Mouse (Mus musculus) stomach, postnatal 0 days (tissue): ENCODE measurements around the gene Thbs4. TPM values are rescaled to one million over a fixed set of nuclear protein-coding genes. Genes with fewer than 3 reads are reported as not detected.

Experiments
- ATAC-seq: fragments of 200-750 bp; cut with Nextera tagmentation; 2 replicates; pipeline ENCODE4 v1.8.0; 2017; ENCODE audit not compliant: low FRiP score, low TSS enrichment
- DNase-seq: peaks from one replicate; pipeline ENCODE4 v3.0.0-alpha.2; 2016; ENCODE audit warnings: low spot score
- H3K27ac ChIP-seq: fragments of 300-500 bp; sonication (generic); replicated peaks from 2 replicates; pipeline ENCODE4 v1.5.1; 2014; ENCODE audit warnings: mild to moderate bottlenecking, control low read depth
- H3K27me3 ChIP-seq: fragments of 300-500 bp; sonication (generic); 2 replicates; pipeline ENCODE4 v1.6.1; 2014; ENCODE audit warnings: low read length; ENCODE audit not compliant: control insufficient read depth, insufficient read depth
- H3K36me3 ChIP-seq: fragments of 300-500 bp; sonication (generic); 2 replicates; pipeline ENCODE4 v1.6.1; 2014; ENCODE audit warnings: low read length, mixed read lengths; ENCODE audit not compliant: control insufficient read depth, insufficient read depth
- H3K4me1 ChIP-seq: fragments of 300-500 bp; sonication (generic); replicated peaks from 2 replicates; pipeline ENCODE4 v1.6.1; 2014; ENCODE audit warnings: antibody characterized with exemption; ENCODE audit not compliant: control insufficient read depth, insufficient read depth
- H3K4me2 ChIP-seq: fragments of 300-500 bp; sonication (generic); replicated peaks from 2 replicates; pipeline ENCODE4 v1.6.1; 2014; ENCODE audit warnings: low read depth, mild to moderate bottlenecking, control low read depth, moderate library complexity
- H3K4me3 ChIP-seq: fragments of 300-500 bp; sonication (generic); 2 replicates; pipeline ENCODE4 v1.5.1; 2014; ENCODE audit warnings: low read depth, low read length, control low read depth
- H3K9ac ChIP-seq: fragments of 300-500 bp; sonication (generic); 2 replicates; pipeline ENCODE4 v1.6.1; 2014; ENCODE audit warnings: mild to moderate bottlenecking, low read length, control low read depth, mixed read lengths
- H3K9me3 ChIP-seq: fragments of 300-500 bp; sonication (generic); 2 replicates; pipeline ENCODE4 v1.6.1; 2016; ENCODE audit warnings: low read length; ENCODE audit not compliant: control insufficient read depth
- CTCF ChIP-seq: IDR thresholded peaks from 2 replicates; pipeline ENCODE4 v1.5.1; 2016; ENCODE audit warnings: antibody characterized with exemption, low read depth, mild to moderate bottlenecking, moderate library complexity
- EP300 ChIP-seq: optimal IDR thresholded peaks from 2 replicates; pipeline ENCODE3; 2016; ENCODE audit warnings: antibody characterized with exemption
- WGBS: fragments of 180-500 bp; shearing (Covaris S2); extraction: QIAGEN DNeasy Blood & Tissue Kit; methylation state at CpG from one replicate; pipeline ENCODE4 v1.1.7; 2014; 5-methylcytosine and 5-hydroxymethylcytosine counted together
- polyA plus RNA-seq: library from polyadenylated mRNA; unstranded; fragments of >200 nt; fragmentation: Nextera tagmentation; extraction: Ambion mirVana; gene quantifications from 2 replicates; pipeline ENCODE4 v1.2.1, GENCODE M21; 2015

The Thbs4 gene
- polyA plus RNA-seq, 1 experiment from 2014 or later, result 0.72 TPM

- no peak for ATAC-seq
- TF ChIP-seq CTCF (no peak), EP300 (no peak)
- Histone ChIP-seq H3K4me1 (no peaks in the 10 kb centered on the region), H3K9me3 (no peaks in the 10 kb centered on the region), H3K27ac (no peak overlapping the region), H3K27me3 (no peaks in the 10 kb centered on the region), H3K36me3 (0 out of 2 replicates have a peak, but pooled peaks cover 12% of the 10 kb centered on the region), H3K9ac (no peak overlapping the region), H3K4me3 (no peak overlapping the region), H3K4me2 (no peak overlapping the region)
- peak; percentile 9 for DNase-seq
- WGBS, result 55% methylated on average over 3 of the region's 3 CpGs
Measured at GRCm38 (mm10) chr13:92709535-92709934, 85.1 kb downstream of the Thbs4 start.

DNA sequence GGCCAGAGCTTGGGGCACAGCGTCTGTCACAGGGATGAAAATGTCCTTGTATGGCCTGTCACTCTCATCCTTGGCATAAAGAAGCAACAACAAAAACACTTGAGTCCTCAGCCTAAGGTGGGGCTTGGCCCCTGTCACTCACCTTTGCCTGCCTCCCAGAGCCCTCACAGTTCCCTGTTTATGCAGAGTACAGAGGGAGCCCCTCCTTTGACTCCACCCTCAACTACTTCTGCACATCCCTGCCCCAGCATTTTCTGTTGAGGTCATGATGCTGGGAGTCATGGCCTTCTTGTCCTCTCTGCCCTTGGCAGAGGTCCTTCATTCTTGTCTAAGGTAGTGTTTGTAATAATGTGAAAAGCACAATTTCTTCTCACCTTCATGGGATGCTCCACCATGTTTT lies 86.2 kb downstream of the Thbs4 start:
- no peak overlapping the region for H3K9ac ChIP-seq
- no peak overlapping the region for H3K27ac ChIP-seq
- no peak overlapping the region for H3K4me3 ChIP-seq
- 84% methylated on average over 1 of the region's 1 CpGs for WGBS
- H3K4me2 ChIP-seq, result no peak overlapping the region
- DNase-seq (peak; percentile 7), ATAC-seq (no peak)
- no peaks in the 10 kb centered on the region for H3K9me3 ChIP-seq
- TF ChIP-seq CTCF (no peak), EP300 (no peak)
- 0 out of 2 replicates have a peak, but pooled peaks cover 12% of the 10 kb centered on the region for H3K36me3 ChIP-seq
- H3K27me3 ChIP-seq, result no peaks in the 10 kb centered on the region
- no peaks in the 10 kb centered on the region for H3K4me1 ChIP-seq

DNA sequence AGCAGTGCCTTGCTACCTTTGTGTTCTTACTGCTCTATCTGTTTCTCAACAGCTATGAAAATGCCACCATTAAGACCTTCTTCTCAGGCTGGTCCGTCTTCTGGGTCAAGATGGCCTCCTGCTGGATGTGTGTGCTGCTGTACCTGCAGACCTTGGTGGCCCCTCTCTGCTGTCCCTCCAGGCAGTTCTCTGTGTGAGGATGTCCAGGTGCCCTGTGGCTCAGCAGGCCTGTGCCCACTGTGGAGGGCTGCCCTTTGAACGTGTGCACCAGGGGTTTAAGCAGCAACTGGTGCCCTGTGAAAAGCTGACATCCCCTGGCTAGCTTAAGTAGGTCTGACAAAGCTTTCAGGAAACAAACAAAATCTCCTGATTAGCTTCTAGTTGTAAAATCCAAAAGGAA lies 86.7 kb downstream of the Thbs4 start:
- no peak overlapping the region for H3K4me2 ChIP-seq
- 0 out of 2 replicates have a peak, but pooled peaks cover 12% of the 10 kb centered on the region for H3K36me3 ChIP-seq
- peak; percentile 10 for DNase-seq
- H3K9ac ChIP-seq, result no peak overlapping the region
- TF ChIP-seq EP300 (no peak), CTCF (peak; percentile 22; the same call in 1 of the 2 replicates)
- H3K27ac ChIP-seq, result no peak overlapping the region
- WGBS, result 70% methylated on average over 2 of the region's 2 CpGs
- H3K4me1 ChIP-seq, result no peaks in the 10 kb centered on the region
- H3K4me3 ChIP-seq, result no peak overlapping the region
- no peaks in the 10 kb centered on the region for H3K9me3 ChIP-seq
- no peak for ATAC-seq
- H3K27me3 ChIP-seq, result no peaks in the 10 kb centered on the region

DNA sequence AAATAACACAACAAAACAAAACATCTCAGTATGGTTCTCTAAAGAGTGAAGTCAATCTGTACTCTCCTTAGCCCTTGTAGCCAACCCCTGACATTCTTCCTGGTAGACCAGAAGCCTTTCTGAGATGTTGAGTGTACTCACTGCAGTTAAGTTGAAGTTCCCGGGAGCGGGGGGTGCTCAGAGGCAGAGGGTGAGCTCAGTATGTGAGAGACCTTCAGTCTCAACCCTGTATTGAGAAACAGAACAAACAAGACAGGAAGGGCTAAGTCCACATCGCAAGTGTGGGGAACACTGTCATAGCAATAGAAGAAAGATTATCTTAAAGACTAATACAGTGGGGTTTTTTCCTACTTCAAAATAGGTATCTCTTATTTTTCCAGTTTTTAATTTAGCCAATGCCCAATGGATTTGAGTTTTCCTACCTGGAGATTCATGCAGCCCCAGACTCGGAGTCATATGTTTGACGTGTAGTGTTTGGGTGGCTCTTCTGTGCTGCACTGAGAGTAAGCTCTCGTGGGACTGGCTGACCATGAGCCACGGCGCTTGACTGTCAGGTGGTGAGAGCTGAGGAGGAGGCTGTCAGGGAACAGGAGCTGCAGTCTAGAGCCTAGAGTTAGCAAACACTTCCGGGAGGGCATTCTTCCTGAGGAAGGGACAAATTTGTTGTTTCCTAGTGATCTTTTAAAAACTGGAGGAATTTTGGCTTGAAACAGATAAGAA lies 88.1 kb downstream of the Thbs4 start:
- ATAC-seq (no peak), DNase-seq (peak; percentile 7)
- H3K36me3 ChIP-seq, result 0 out of 2 replicates have a peak, but pooled peaks cover 12% of the 10 kb centered on the region
- 84% methylated on average over 9 of the region's 9 CpGs for WGBS
- TF ChIP-seq CTCF (no peak), EP300 (no peak)
- no peak overlapping the region for H3K9ac ChIP-seq
- no peak overlapping the region for H3K4me3 ChIP-seq
- H3K4me2 ChIP-seq, result no peak overlapping the region
- no peak overlapping the region for H3K27ac ChIP-seq
- no peaks in the 10 kb centered on the region for H3K27me3 ChIP-seq
- H3K4me1 ChIP-seq, result no peaks in the 10 kb centered on the region
- no peaks in the 10 kb centered on the region for H3K9me3 ChIP-seq

GRCm38 (mm10) chr13:92705016-92705535 lies 89.5 kb downstream of the Thbs4 start:
- H3K27me3 ChIP-seq, result no peaks in the 10 kb centered on the region
- H3K4me3 ChIP-seq, result no peak overlapping the region
- no peaks in the 10 kb centered on the region for H3K4me1 ChIP-seq
- no peak overlapping the region for H3K9ac ChIP-seq
- ATAC-seq (no peak), DNase-seq (peak; percentile 9)
- H3K36me3 ChIP-seq, result 0 out of 2 replicates have a peak, but pooled peaks cover 12% of the 10 kb centered on the region
- H3K27ac ChIP-seq, result no peak overlapping the region
- H3K4me2 ChIP-seq, result no peak overlapping the region
- TF ChIP-seq CTCF (no peak), EP300 (no peak)
- 88% methylated on average over 7 of the region's 7 CpGs for WGBS
- H3K9me3 ChIP-seq, result no peaks in the 10 kb centered on the region

DNA sequence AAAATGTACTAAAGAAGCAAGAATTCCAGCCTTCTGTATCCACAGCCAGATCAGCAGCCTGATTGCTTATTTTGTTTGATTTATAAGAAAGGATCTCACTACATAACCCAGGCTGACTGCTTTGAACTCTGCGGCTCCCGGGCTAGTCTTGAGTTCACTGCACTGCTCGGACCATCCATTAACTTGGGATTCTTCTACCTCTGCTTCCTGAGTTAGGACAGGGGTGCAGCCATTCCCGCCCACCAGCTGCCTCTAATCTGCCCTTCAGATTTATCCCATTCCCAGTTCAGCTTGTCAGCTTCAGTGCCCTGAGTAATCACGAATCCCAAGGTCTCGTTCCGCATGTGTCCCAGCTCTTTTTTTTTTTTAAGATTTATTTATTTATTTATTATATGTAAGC lies 90.4 kb downstream of the Thbs4 start:
- no peak overlapping the region for H3K4me2 ChIP-seq
- WGBS, result 56% methylated on average over 7 of the region's 7 CpGs
- DNase-seq (peak; percentile 9), ATAC-seq (no peak)
- H3K4me1 ChIP-seq, result no peaks in the 10 kb centered on the region
- H3K36me3 ChIP-seq, result 0 out of 2 replicates have a peak, but pooled peaks cover 9% of the 10 kb centered on the region
- H3K9me3 ChIP-seq, result no peaks in the 10 kb centered on the region
- H3K27ac ChIP-seq, result no peak overlapping the region
- H3K27me3 ChIP-seq, result no peaks in the 10 kb centered on the region
- H3K4me3 ChIP-seq, result no peak overlapping the region
- no peak overlapping the region for H3K9ac ChIP-seq
- TF ChIP-seq EP300 (no peak), CTCF (no peak)
